Mouse (Mus musculus): Measurements from ENCODE around the gene Paqr4.

GRCm38 (mm10) chr17:23745301-23746251, 4.9 kb upstream of the Paqr4 start, which contains the start of gene Kremen2:
- TF ChIP-seq CTCF (IDR thresholded peaks at IDR 0.05; ENCODE audit: low read depth) (no peak), EP300 (optimal IDR thresholded peaks at IDR 0.05) (no peak)

Data from stomach, postnatal 0 days (tissue).